Mouse (Mus musculus) adrenal gland (tissue): ENCODE measurements around the gene Ncf1.

Experiments
- intact Hi-C: fragments of 180-260 bp; cut with DNase I; formaldehyde crosslinking; loops from one replicate; pipeline ENCODE4 v1.15.1; 2025

Gene Ncf1

GRCm38 (mm10) chr5:134244890-134245289 is 15.5 kb upstream of the Ncf1 start:
- intact Hi-C loops, result no loop called here

GRCm38 (mm10) chr5:134243661-134244436 is 14.4 kb upstream of the Ncf1 start:
- intact Hi-C loops, result no loop called here

GRCm38 (mm10) chr5:134241831-134242230 is 12.4 kb upstream of the Ncf1 start:
- intact Hi-C loops, result no loop called here

- intact Hi-C loops, result no loop called here
These were observed 8.7 kb upstream of the Ncf1 start for GRCm38 (mm10) chr5:134237936-134238760.

- intact Hi-C loops, result no loop called here
These were observed 8.1 kb upstream of the Ncf1 start for GRCm38 (mm10) chr5:134237508-134237907.

- intact Hi-C loops, result no loop called here
These were observed 7.4 kb upstream of the Ncf1 start for GRCm38 (mm10) chr5:134236796-134237195.

GRCm38 (mm10) chr5:134236241-134236640 is 6.8 kb upstream of the Ncf1 start:
- intact Hi-C loops, result no loop called here

- intact Hi-C loops, result no loop called here
These were observed 5.7 kb upstream of the Ncf1 start for GRCm38 (mm10) chr5:134235111-134235510.

GRCm38 (mm10) chr5:134234205-134234604 is 4.8 kb upstream of the Ncf1 start:
- intact Hi-C loops, result loop anchor here (5.0 kb wide), 1 partner anchor 42 kb away; no protein-coding TSS in a partner anchor

- intact Hi-C loops, result loop anchor here (5.0 kb wide), 1 partner anchor 41 kb away; no protein-coding TSS in a partner anchor
These were observed 3.8 kb upstream of the Ncf1 start for GRCm38 (mm10) chr5:134233244-134233651.

- intact Hi-C loops, result loop anchor here (5.0 kb wide), 1 partner anchor 40 kb away; no protein-coding TSS in a partner anchor
These were observed 3.1 kb upstream of the Ncf1 start for GRCm38 (mm10) chr5:134232568-134232967.

GRCm38 (mm10) chr5:134232111-134232510 is 2.7 kb upstream of the Ncf1 start:
- intact Hi-C loops, result loop anchor here (5.0 kb wide), 1 partner anchor 40 kb away; no protein-coding TSS in a partner anchor

GRCm38 (mm10) chr5:134231376-134231775 is 2.0 kb upstream of the Ncf1 start:
- intact Hi-C loops, result loop anchor here (5.0 kb wide), 1 partner anchor 39 kb away; no protein-coding TSS in a partner anchor

GRCm38 (mm10) chr5:134228249-134228638 is 1.2 kb downstream of the Ncf1 start:
- intact Hi-C loops, result no loop called here

GRCm38 (mm10) chr5:134227574-134228248 is 1.7 kb downstream of the Ncf1 start:
- intact Hi-C loops, result no loop called here

- intact Hi-C loops, result no loop called here
These were observed 2.5 kb downstream of the Ncf1 start for GRCm38 (mm10) chr5:134226946-134227345.

- intact Hi-C loops, result no loop called here
These were observed 4.1 kb downstream of the Ncf1 start for GRCm38 (mm10) chr5:134225110-134225901.

GRCm38 (mm10) chr5:134221708-134222150 is 7.7 kb downstream of the Ncf1 start:
- intact Hi-C loops, result no loop called here

- intact Hi-C loops, result no loop called here
These were observed 8.1 kb downstream of the Ncf1 start for GRCm38 (mm10) chr5:134221278-134221677.

- intact Hi-C loops, result no loop called here
These were observed 11.5 kb downstream of the Ncf1 start for GRCm38 (mm10) chr5:134217900-134218299.
